Mouse (Mus musculus): ENCODE data around the gene Mov10l1.

DNA sequence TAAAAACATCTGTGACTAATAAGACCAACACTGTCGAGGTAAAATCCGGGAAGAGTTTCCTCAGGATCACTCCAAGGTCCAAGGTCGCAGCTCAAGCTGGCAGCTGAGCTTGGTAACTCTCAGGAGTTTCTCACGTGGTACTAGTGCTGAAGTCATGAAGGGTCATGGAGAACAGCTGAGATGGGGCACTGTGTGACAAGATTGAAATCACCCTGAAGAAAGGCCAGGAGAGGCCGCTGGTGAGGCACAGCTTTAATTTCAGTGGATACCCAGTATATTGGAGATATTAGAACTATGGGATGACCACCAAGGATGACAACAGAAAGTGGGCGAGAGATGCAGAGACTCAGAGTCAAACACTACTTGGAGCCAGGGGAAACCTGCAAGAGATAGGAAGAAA, 35.9 kb upstream of the Mov10l1 start:
- no peak for TF ChIP-seq GATA1 (IDR thresholded peaks at IDR 0.05; ENCODE audit: low read length)
- TF ChIP-seq TAL1 (IDR thresholded peaks at IDR 0.05; ENCODE audit: low read length): no peak

Data from erythroblast, embryonic 14.5 days (primary cell).